Mouse (Mus musculus): Measurements from ENCODE around the gene Fam172a. TPM values are rescaled to one million over a fixed set of nuclear protein-coding genes. Genes with fewer than 3 reads are reported as not detected.
A peak's percentile ranks its signal among the peaks of the same experiment; 100 is the strongest.

The Fam172a gene
- total and polyA plus RNA-seq, 3 experiments, result 3.0 to 9.4 (median 8.5) TPM

GRCm38 (mm10) chr13:78024683-78025294, 323.0 kb downstream of the Fam172a start, which contains the start of gene Pou5f2:
Gene Pou5f2 (plus strand): TSS chr13:78024902.
- Histone ChIP-seq H3K36me3 (ENCODE audit: control insufficient read depth, insufficient read depth, low read length) (no peaks in the 10 kb centered on the region), H3K4me3 (no peak within 1 kb of the TSS), H3K4me1 (ENCODE audit: control insufficient read depth, insufficient read depth, low read length) (no peaks in the 10 kb centered on the region), H3K27ac (no peak within 1 kb of the TSS), H3K27me3 (ENCODE audit: control insufficient read depth, insufficient read depth, low read length) (no peaks in the 10 kb centered on the region), H3K9ac (ENCODE audit: low read depth, low read length) (no peak within 1 kb of the TSS), H3K79me2 (replicated peaks; ENCODE audit: control insufficient read depth, insufficient read depth, low read length) (no peaks in the 10 kb centered on the region)
- 0 out of 2 replicates have a peak, but pooled peaks have one; percentile 17 for TF ChIP-seq CTCF (IDR thresholded peaks at IDR 0.05)
- TF ChIP-seq EP300 (IDR thresholded peaks at IDR 0.05; ENCODE audit: insufficient read depth, low read depth, low read length), result no peak
- DNase-seq, result no peak
- intact Hi-C loops (cut with DNase I), result no loop called here
- 66% methylated on average over 15 of the region's 15 CpGs for WGBS

GRCm38 (mm10) chr13:78032821-78033220, 331.0 kb downstream of the Fam172a start:
- no peak for DNase-seq
- H3K4me1 ChIP-seq (ENCODE audit: control insufficient read depth, insufficient read depth, low read length), result no peaks in the 10 kb centered on the region
- no peaks in the 10 kb centered on the region for H3K27me3 ChIP-seq (ENCODE audit: control insufficient read depth, insufficient read depth, low read length)
- H3K27ac ChIP-seq, result no peak overlapping the region
- WGBS, result 30% methylated on average over 1 of the region's 1 CpGs
- intact Hi-C loops (cut with DNase I), result no loop called here
- H3K9ac ChIP-seq (ENCODE audit: low read depth, low read length), result no peak overlapping the region
- TF ChIP-seq POLR2A (IDR thresholded peaks at IDR 0.05; ENCODE audit: insufficient read depth, low read depth, low read length), result no peak
- H3K79me2 ChIP-seq (replicated peaks; ENCODE audit: control insufficient read depth, insufficient read depth, low read length), result no peaks in the 10 kb centered on the region
- no peak overlapping the region for H3K4me3 ChIP-seq
- H3K36me3 ChIP-seq (ENCODE audit: control insufficient read depth, insufficient read depth, low read length), result no peaks in the 10 kb centered on the region

- Histone ChIP-seq H3K27ac (no peak overlapping the region), H3K36me3 (ENCODE audit: control insufficient read depth, insufficient read depth, low read length) (no peaks in the 10 kb centered on the region), H3K27me3 (ENCODE audit: control insufficient read depth, insufficient read depth, low read length) (no peaks in the 10 kb centered on the region), H3K4me3 (no peak overlapping the region), H3K9ac (ENCODE audit: low read depth, low read length) (no peak overlapping the region), H3K4me1 (ENCODE audit: control insufficient read depth, insufficient read depth, low read length) (no peaks in the 10 kb centered on the region), H3K79me2 (replicated peaks; ENCODE audit: control insufficient read depth, insufficient read depth, low read length) (no peaks in the 10 kb centered on the region)
- TF ChIP-seq POLR2A (IDR thresholded peaks at IDR 0.05; ENCODE audit: insufficient read depth, low read depth, low read length), result no peak
- intact Hi-C loops (cut with DNase I), result no loop called here
- 77% methylated on average over 1 of the region's 1 CpGs for WGBS
- no peak for DNase-seq
These were observed 335.4 kb downstream of the Fam172a start for GRCm38 (mm10) chr13:78037203-78037602.

GRCm38 (mm10) chr13:78043203-78043602, 341.4 kb downstream of the Fam172a start:
- intact Hi-C loops (cut with DNase I), result no loop called here
- no peaks in the 10 kb centered on the region for H3K4me1 ChIP-seq (ENCODE audit: control insufficient read depth, insufficient read depth, low read length)
- H3K36me3 ChIP-seq (ENCODE audit: control insufficient read depth, insufficient read depth, low read length), result no peaks in the 10 kb centered on the region
- 74% methylated on average over 6 of the region's 6 CpGs for WGBS
- no peak overlapping the region for H3K4me3 ChIP-seq
- H3K27me3 ChIP-seq (ENCODE audit: control insufficient read depth, insufficient read depth, low read length), result no peaks in the 10 kb centered on the region
- DNase-seq, result no peak
- no peak overlapping the region for H3K9ac ChIP-seq (ENCODE audit: low read depth, low read length)
- H3K27ac ChIP-seq, result no peak overlapping the region
- no peak for TF ChIP-seq EP300 (IDR thresholded peaks at IDR 0.05; ENCODE audit: insufficient read depth, low read depth, low read length)
- TF ChIP-seq CTCF (IDR thresholded peaks at IDR 0.05), result no peak
- no peak for TF ChIP-seq POLR2A (IDR thresholded peaks at IDR 0.05; ENCODE audit: insufficient read depth, low read depth, low read length)
- H3K79me2 ChIP-seq (replicated peaks; ENCODE audit: control insufficient read depth, insufficient read depth, low read length), result no peaks in the 10 kb centered on the region

GRCm38 (mm10) chr13:78045116-78045515, 343.3 kb downstream of the Fam172a start:
- H3K79me2 ChIP-seq (replicated peaks; ENCODE audit: control insufficient read depth, insufficient read depth, low read length), result no peaks in the 10 kb centered on the region
- no peak for DNase-seq
- H3K4me1 ChIP-seq (ENCODE audit: control insufficient read depth, insufficient read depth, low read length), result no peaks in the 10 kb centered on the region
- H3K36me3 ChIP-seq (ENCODE audit: control insufficient read depth, insufficient read depth, low read length), result no peaks in the 10 kb centered on the region
- no peak overlapping the region for H3K27ac ChIP-seq
- 62% methylated on average over 5 of the region's 5 CpGs for WGBS
- H3K9ac ChIP-seq (ENCODE audit: low read depth, low read length), result no peak overlapping the region
- no peaks in the 10 kb centered on the region for H3K27me3 ChIP-seq (ENCODE audit: control insufficient read depth, insufficient read depth, low read length)
- no peak for TF ChIP-seq POLR2A (IDR thresholded peaks at IDR 0.05; ENCODE audit: insufficient read depth, low read depth, low read length)
- TF ChIP-seq CTCF (IDR thresholded peaks at IDR 0.05), result no peak
- no peak for TF ChIP-seq EP300 (IDR thresholded peaks at IDR 0.05; ENCODE audit: insufficient read depth, low read depth, low read length)
- H3K4me3 ChIP-seq, result no peak overlapping the region
- intact Hi-C loops (cut with DNase I), result no loop called here

GRCm38 (mm10) chr13:78087751-78088150, 385.9 kb downstream of the Fam172a start:
- intact Hi-C loops (cut with DNase I), result no loop called here
- no peaks in the 10 kb centered on the region for H3K79me2 ChIP-seq (replicated peaks; ENCODE audit: control insufficient read depth, insufficient read depth, low read length)
- H3K36me3 ChIP-seq (ENCODE audit: control insufficient read depth, insufficient read depth, low read length), result no peaks in the 10 kb centered on the region
- H3K9ac ChIP-seq (ENCODE audit: low read depth, low read length), result no peak overlapping the region
- 67% methylated on average over 4 of the region's 4 CpGs for WGBS
- no peaks in the 10 kb centered on the region; the same call in 1 of the 2 replicates for H3K27me3 ChIP-seq (ENCODE audit: control insufficient read depth, insufficient read depth, low read length)
- no peak overlapping the region for H3K4me3 ChIP-seq
- no peak overlapping the region for H3K27ac ChIP-seq
- no peak for TF ChIP-seq EP300 (IDR thresholded peaks at IDR 0.05; ENCODE audit: insufficient read depth, low read depth, low read length)
- no peak for TF ChIP-seq CTCF (IDR thresholded peaks at IDR 0.05)
- no peak for TF ChIP-seq POLR2A (IDR thresholded peaks at IDR 0.05; ENCODE audit: insufficient read depth, low read depth, low read length)
- no peak for DNase-seq
- no peaks in the 10 kb centered on the region for H3K4me1 ChIP-seq (ENCODE audit: control insufficient read depth, insufficient read depth, low read length)

All from heart, adult 2 months (tissue).